Mouse (Mus musculus) lung, embryonic 15.5 days (tissue): ENCODE measurements around the gene Gm20521. TPM values are rescaled to one million over a fixed set of nuclear protein-coding genes. Genes with fewer than 3 reads are reported as not detected.

ENCODE experiments used
- ATAC-seq: fragments of 200-750 bp; cut with Nextera tagmentation; 2 replicates; pipeline ENCODE4 v1.8.0; 2017; ENCODE audit warnings: moderate number of reproducible peaks, borderline replicate concordance; ENCODE audit not compliant: low FRiP score, low TSS enrichment; ENCODE audit errors: extremely low read depth
- H3K27ac ChIP-seq: fragments of 300-500 bp; sonication (generic); 2 replicates; pipeline ENCODE4 v1.5.1; 2015; ENCODE audit warnings: moderate library complexity, mild to moderate bottlenecking, inconsistent platforms
- H3K27me3 ChIP-seq: fragments of 300-500 bp; sonication (generic); 2 replicates; pipeline ENCODE4 v1.6.1; 2015; ENCODE audit warnings: inconsistent platforms
- H3K36me3 ChIP-seq: fragments of 300-500 bp; sonication (generic); 2 replicates; pipeline ENCODE4 v1.6.1; 2015; ENCODE audit warnings: inconsistent platforms
- H3K4me1 ChIP-seq: fragments of 300-500 bp; sonication (generic); 2 replicates; pipeline ENCODE4 v1.6.1; 2015; ENCODE audit warnings: inconsistent platforms
- H3K4me2 ChIP-seq: fragments of 300-500 bp; sonication (generic); 2 replicates; pipeline ENCODE4 v1.6.1; 2015; ENCODE audit warnings: inconsistent platforms, mild to moderate bottlenecking, moderate library complexity
- H3K4me3 ChIP-seq: fragments of 300-500 bp; sonication (generic); 2 replicates; pipeline ENCODE4 v1.5.1; 2015; ENCODE audit warnings: mild to moderate bottlenecking, inconsistent platforms
- H3K9ac ChIP-seq: fragments of 300-500 bp; sonication (generic); 2 replicates; pipeline ENCODE4 v1.6.1; 2015; ENCODE audit warnings: inconsistent platforms
- H3K9me3 ChIP-seq: fragments of 300-500 bp; sonication (generic); 2 replicates; pipeline ENCODE4 v1.6.1; 2016; ENCODE audit warnings: inconsistent platforms
- WGBS: fragments of 180-500 bp; shearing (Covaris S2); methylation state at CpG from one replicate; pipeline ENCODE4 v1.1.7; 2015; 5-methylcytosine and 5-hydroxymethylcytosine counted together
- polyA plus RNA-seq: library from polyadenylated mRNA; unstranded; fragments of >200 nt; fragmentation: Nextera tagmentation; extraction: Ambion mirVana; gene quantifications from 2 replicates; pipeline ENCODE4 v1.2.1, GENCODE M21; 2015

The Gm20521 gene
- polyA plus RNA-seq, 1 experiment from 2014 or later: not detected

DNA sequence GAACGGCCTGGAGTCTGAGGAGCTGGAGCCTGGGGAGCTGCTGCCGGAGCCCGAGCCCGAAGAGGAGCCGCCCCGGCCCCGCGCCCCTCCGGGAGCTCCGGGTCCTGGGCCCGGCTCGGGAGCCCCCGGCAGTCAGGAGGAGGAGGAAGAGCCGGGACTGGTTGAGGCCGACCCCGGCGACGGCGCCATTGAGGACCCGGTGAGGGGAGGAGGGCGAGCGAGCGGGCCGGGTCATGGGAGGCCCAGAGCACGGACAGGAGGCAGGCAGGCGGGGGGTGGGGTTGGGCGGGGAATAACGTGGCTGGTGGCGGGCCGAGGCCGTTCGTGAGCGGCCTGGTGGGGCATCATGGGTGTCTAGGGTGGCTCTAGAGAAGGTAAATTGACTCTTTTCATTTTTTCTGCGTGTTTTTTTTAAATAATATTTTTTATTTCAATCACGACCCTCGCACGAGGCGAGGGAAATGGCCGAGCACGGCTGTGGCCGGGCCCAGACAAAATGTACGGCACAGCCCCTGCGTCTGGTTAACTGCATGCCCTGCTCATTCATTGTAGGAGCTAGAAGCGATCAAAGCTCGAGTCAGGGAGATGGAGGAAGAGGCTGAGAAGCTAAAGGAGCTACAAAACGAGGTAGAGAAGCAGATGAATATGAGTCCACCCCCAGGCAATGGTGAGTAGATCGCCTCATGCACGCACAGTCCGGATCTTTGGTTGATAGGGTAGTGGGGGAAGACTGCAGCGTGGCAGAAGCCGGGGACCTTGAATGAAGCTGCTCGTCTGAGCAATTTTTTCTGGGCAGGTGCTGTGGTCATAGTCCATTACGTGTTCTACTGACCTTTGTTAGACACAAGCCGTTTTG, 11.3 kb downstream of the Gm20521 start:
- ATAC-seq: peak; percentile 73
- peak overlapping the region; percentile 95 for H3K27ac ChIP-seq

DNA sequence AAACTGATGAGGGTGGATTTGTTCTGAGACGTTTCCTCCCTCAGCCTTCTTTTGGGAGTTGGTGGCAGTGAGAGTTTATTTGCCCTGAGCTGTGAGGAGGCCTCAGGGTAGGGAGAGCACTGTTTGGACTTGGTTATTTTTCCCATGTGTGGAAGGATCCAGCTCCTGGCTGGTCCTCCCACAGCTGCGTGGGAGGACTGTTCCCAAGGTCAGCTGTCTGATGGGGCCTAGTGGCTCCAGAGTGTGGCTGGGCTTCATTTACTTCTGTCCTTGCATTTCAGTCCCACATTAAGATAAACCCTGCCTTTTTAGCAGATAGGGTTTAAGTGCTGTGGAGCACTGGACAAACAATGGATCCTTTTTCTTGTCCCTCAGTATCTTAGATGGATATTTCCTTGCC, 14.2 kb downstream of the Gm20521 start:
- 47% methylated on average over 2 of the region's 2 CpGs for WGBS
- Histone ChIP-seq H3K4me2 (no peak overlapping the region), H3K4me1 (peaks cover 14% of the 10 kb centered on the region), H3K4me3 (no peak overlapping the region), H3K27ac (no peak overlapping the region), H3K27me3 (no peaks in the 10 kb centered on the region), H3K9ac (no peak overlapping the region), H3K36me3 (peaks cover 40% of the 10 kb centered on the region), H3K9me3 (no peaks in the 10 kb centered on the region)
- ATAC-seq: no peak

More for the DNA sequence above, 11.3 kb downstream of the Gm20521 start:
- WGBS: under 1% methylated on average over 41 of the region's 54 CpGs
- peaks cover 40% of the 10 kb centered on the region for H3K36me3 ChIP-seq
- peak overlapping the region; percentile 97 for H3K4me3 ChIP-seq
- H3K9me3 ChIP-seq: no peaks in the 10 kb centered on the region
- H3K4me1 ChIP-seq: peaks cover 12% of the 10 kb centered on the region
- H3K4me2 ChIP-seq: peak overlapping the region; percentile 61
- no peaks in the 10 kb centered on the region for H3K27me3 ChIP-seq
- H3K9ac ChIP-seq: peak overlapping the region; percentile 97

DNA sequence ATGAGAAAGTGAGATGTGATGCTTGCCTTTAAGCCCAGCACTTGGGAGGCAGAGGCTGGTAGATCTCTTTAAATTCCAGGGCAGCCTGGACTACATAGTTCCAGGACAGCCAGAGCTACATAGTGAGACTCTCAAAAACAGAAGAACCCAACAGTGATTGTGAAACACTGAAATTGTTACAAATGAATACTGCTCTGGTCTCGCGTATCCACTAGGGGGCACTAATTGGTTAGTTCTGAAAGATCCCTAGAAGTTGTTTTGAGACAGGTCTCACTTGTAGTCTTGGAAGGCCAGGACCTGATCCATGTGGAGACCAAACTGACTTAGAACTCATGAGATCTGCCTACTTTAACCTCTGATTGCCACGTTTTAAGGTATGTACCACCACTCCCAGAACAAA, 17.1 kb downstream of the Gm20521 start:
- 1% methylated on average over 3 of the region's 3 CpGs for WGBS
- Histone ChIP-seq H3K27ac (no peak overlapping the region), H3K4me1 (peaks cover 7% of the 10 kb centered on the region), H3K9ac (no peak overlapping the region), H3K36me3 (peaks cover 40% of the 10 kb centered on the region), H3K9me3 (no peaks in the 10 kb centered on the region), H3K4me3 (no peak overlapping the region), H3K4me2 (no peak overlapping the region), H3K27me3 (no peaks in the 10 kb centered on the region)
- peak; percentile 41; the same call in 1 of the 2 replicates for ATAC-seq

DNA sequence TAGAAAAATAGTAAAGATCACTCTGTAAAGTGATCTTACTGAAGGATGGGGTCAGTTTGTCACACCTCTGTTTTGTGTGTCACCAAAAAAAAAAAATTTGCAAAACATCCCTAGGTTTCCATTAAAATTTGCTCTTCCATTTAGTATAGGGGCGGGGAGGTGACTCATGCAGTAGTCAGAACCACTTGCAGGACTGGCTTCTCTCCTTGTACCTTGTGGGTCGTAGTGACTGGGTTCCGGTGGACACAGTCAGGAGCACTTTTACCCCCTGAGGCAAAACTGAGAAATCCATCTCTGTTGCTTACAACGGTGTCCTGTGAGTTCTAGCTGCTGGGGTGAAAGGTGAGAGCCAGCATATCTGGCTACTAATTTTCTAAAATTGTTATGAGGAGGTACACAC, 20.4 kb downstream of the Gm20521 start:
- 89% methylated on average over 4 of the region's 4 CpGs for WGBS
- H3K4me1 ChIP-seq: 0 out of 2 replicates have a peak, but pooled peaks cover 3% of the 10 kb centered on the region
- peaks cover 27% of the 10 kb centered on the region for H3K36me3 ChIP-seq
- H3K4me2 ChIP-seq: no peak overlapping the region
- no peak overlapping the region for H3K4me3 ChIP-seq
- ATAC-seq: no peak
- no peak overlapping the region for H3K27ac ChIP-seq
- H3K9me3 ChIP-seq: no peaks in the 10 kb centered on the region
- no peaks in the 10 kb centered on the region for H3K27me3 ChIP-seq
- H3K9ac ChIP-seq: no peak overlapping the region

DNA sequence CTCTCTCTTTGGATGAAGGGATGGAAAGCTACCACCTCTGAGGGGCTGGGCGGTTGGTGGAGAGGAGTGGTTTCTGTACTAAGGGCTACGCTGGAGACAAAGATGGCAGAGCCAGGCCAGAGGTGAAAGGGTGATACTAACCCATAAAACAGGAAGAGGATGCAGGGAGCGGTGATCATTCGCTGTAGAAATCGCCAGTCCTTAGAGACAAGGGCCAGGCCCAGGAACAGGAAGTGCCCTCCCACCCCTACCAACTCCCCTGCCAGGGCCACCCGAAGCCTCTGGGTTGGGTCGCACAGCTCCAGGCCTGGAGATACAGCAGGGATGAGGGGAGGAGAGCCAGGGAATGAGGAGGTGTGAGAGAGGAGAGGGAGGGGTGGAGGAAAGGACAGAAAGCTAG, 25.4 kb downstream of the Gm20521 start:
- no peak for ATAC-seq
- WGBS: 72% methylated on average over 7 of the region's 7 CpGs
- peaks cover 27% of the 10 kb centered on the region for H3K36me3 ChIP-seq
- no peak overlapping the region for H3K27ac ChIP-seq
- no peak overlapping the region for H3K4me3 ChIP-seq
- H3K4me2 ChIP-seq: no peak overlapping the region
- H3K9ac ChIP-seq: no peak overlapping the region
- no peaks in the 10 kb centered on the region for H3K27me3 ChIP-seq
- peaks cover 13% of the 10 kb centered on the region for H3K4me1 ChIP-seq
- no peaks in the 10 kb centered on the region for H3K9me3 ChIP-seq

DNA sequence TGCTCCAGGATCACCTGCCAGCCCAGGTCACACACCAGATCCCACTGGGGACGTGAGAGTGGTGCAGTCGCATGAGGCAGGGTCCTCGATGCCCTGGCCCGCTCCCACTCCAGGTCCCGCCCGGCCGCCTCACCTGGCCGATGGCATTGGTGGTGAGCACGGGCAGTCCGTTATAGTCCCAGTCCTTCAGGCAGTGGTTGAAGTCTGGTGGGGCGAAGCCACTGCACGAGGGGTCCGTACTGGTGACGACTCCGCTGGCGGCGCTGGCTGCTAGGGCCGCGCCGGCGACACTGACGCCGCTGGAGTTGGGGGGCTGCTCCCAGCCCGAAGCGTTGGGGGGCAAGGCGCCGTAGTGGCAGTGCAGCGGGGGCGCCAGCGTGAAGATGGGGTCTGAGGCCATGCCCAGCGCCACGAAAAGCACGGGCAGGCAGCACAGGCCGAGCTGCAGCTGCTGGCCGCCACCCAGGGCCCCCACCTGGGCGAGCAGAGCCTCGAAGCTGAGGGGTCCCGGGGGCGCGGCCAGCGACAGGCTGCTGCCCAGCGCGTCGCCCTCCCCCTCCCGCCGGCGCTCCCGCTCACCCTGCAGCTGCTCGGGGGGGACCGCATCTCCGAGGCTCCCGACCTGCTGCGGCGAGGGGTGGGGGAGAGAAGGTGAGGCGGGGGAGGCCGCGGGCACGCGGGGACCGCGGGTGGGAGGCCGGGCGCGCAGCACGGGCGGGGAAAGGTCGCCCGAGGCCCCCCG, 29.0 kb downstream of the Gm20521 start:
- ATAC-seq: peak; percentile 56
- Histone ChIP-seq H3K36me3 (peaks cover 29% of the 10 kb centered on the region), H3K9ac (peak overlapping the region; percentile 93), H3K27ac (peak overlapping the region; percentile 55), H3K27me3 (no peaks in the 10 kb centered on the region), H3K4me2 (peak overlapping the region; percentile 100), H3K4me3 (peak overlapping the region; percentile 95), H3K4me1 (peaks cover 14% of the 10 kb centered on the region), H3K9me3 (no peaks in the 10 kb centered on the region)
- 1% methylated on average over 60 of the region's 69 CpGs for WGBS

DNA sequence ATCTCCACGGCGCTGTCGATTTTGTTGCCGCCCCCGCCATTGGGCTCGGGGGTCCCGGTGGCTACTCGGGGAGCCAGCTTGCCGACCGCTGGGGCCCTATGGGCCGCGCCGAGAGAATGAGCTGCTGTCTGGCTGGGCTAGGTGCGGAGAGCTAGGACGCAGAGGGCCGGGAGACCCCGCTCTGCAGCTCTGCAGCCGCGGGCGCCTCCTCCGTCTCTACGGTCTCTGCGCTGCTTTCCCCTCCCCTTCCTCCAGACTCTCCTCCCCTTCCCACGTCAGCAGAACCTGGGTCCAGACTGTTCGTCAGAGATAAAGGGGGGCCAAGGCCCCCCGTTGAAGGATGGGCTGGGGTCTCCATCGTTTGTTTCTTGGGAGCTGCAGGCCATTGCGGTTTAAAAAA, 29.6 kb downstream of the Gm20521 start, which contains the start of gene Slc22a17:
Gene Slc22a17 (minus strand): TSS at position 247 of the 400 bp plus-strand sequence.
- ATAC-seq: peak; percentile 91
- H3K4me3 ChIP-seq: peak within 1 kb of the TSS; percentile 95
- H3K27me3 ChIP-seq: no peaks in the 10 kb centered on the region
- WGBS: under 1% methylated on average over 27 of the region's 28 CpGs
- peaks cover 28% of the 10 kb centered on the region for H3K36me3 ChIP-seq
- H3K4me2 ChIP-seq: peak within 1 kb of the TSS; percentile 100
- peak within 1 kb of the TSS; percentile 93 for H3K9ac ChIP-seq
- H3K9me3 ChIP-seq: no peaks in the 10 kb centered on the region
- H3K27ac ChIP-seq: peak within 1 kb of the TSS; percentile 55
- H3K4me1 ChIP-seq: peaks cover 14% of the 10 kb centered on the region

DNA sequence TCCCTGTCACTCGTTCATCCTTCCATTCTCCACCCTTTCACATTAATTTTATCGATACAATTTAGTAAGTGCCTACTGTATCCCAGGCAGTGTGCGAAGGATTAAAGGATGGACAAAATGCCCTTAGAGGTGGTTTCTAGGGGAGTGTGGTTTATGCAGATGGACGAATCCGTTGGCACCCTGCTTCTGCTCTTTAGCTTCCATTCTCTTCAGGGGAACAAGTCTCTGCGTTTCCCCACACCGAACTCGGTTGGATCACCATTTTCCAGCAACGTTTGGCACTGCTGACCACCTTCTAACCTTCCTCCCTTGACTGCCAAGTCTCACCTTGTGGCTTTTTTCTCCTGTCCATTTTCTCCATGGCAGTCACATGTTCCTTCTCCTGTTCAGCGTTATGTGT, 30.1 kb downstream of the Gm20521 start:
- no peak for ATAC-seq
- Histone ChIP-seq H3K9me3 (no peaks in the 10 kb centered on the region), H3K4me1 (peaks cover 14% of the 10 kb centered on the region), H3K27ac (peak overlapping the region; percentile 12; the same call in 1 of the 2 replicates), H3K4me3 (peak overlapping the region; percentile 95), H3K27me3 (no peaks in the 10 kb centered on the region), H3K9ac (peak overlapping the region; percentile 93), H3K36me3 (peaks cover 27% of the 10 kb centered on the region), H3K4me2 (peak overlapping the region; percentile 100)
- 16% methylated on average over 10 of the region's 10 CpGs for WGBS

DNA sequence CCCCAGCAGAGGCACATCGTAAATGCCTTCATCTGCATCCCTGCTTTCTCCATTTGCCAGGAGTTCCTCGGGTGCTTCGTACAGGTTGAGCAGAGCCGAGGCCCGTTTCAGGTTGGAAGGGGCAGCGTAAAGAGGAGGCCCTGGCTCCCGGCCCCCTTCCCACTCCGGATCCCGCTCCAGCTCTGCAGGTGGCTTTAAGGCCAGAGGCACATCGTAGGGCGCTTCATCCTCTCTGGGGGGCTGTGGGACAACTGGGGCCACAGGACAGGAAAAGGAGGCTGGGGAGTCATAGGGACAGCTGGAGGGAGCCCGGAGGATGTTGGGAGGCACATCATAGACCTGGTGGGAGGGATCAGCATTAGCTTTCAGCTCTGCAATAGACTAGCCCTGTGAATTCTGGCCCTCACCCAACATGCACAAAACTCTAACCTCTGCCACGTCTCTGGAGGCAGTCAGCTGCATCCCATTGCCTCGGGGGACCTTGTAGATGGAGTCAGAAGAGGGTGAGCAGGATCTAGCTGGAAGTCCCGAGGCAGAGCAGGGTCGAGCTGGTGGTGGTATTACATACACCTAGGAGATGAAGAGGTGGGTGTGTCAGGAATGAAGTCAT, 36.9 kb downstream of the Gm20521 start:
- H3K4me3 ChIP-seq: no peak overlapping the region
- no peak overlapping the region for H3K9ac ChIP-seq
- no peak overlapping the region for H3K27ac ChIP-seq
- H3K4me2 ChIP-seq: no peak overlapping the region
- peaks cover 43% of the 10 kb centered on the region for H3K36me3 ChIP-seq
- no peaks in the 10 kb centered on the region for H3K9me3 ChIP-seq
- no peak for ATAC-seq
- H3K27me3 ChIP-seq: no peaks in the 10 kb centered on the region
- H3K4me1 ChIP-seq: peaks cover 16% of the 10 kb centered on the region
- 85% methylated on average over 16 of the region's 16 CpGs for WGBS

DNA sequence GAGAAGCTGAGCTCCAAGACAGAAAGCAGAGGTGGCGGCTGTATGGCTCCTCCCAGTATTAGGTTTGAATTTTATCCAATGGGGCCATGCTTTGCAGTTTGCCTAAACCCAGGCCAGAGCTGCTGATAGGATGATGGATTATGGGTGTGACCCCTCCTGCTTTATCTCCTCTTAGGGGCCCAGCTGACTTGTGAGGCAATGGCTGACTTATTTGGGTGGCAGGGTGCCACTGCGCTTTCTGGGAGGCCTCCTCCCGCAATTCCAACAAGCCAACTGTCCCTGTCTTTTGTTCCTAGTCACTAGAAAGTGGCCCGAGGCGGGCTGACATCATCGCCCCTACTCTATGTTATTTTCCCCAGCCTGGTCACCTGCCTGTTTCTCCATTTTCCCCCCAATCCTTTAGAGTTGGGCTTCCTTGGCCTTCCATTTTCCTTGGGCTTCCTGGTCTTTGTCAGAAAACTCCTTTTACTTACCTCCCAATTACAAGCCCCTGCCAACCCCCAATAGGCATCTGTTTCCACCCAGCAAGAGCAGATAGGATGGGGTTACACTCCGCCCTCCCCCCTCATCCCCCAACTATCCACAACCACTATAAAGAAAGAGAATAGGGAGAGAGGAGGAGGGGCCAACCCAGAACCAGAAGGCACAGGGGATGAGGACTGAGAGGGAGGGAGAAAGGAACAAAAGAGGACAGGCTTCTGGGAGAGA, 41.6 kb downstream of the Gm20521 start:
- Histone ChIP-seq H3K4me1 (peaks cover 36% of the 10 kb centered on the region), H3K9me3 (no peaks in the 10 kb centered on the region), H3K27me3 (0 out of 2 replicates have a peak, but pooled peaks cover 8% of the 10 kb centered on the region), H3K27ac (peak overlapping the region; percentile 98), H3K4me2 (peak overlapping the region; percentile 79), H3K36me3 (peaks cover 14% of the 10 kb centered on the region), H3K9ac (peak overlapping the region; percentile 68), H3K4me3 (peak overlapping the region; percentile 51)
- ATAC-seq: peak; percentile 25; the same call in 1 of the 2 replicates
- 21% methylated on average over 7 of the region's 7 CpGs for WGBS
